ENCODE assay signal across 16 mouse cellular contexts in the genomic region with DNA sequence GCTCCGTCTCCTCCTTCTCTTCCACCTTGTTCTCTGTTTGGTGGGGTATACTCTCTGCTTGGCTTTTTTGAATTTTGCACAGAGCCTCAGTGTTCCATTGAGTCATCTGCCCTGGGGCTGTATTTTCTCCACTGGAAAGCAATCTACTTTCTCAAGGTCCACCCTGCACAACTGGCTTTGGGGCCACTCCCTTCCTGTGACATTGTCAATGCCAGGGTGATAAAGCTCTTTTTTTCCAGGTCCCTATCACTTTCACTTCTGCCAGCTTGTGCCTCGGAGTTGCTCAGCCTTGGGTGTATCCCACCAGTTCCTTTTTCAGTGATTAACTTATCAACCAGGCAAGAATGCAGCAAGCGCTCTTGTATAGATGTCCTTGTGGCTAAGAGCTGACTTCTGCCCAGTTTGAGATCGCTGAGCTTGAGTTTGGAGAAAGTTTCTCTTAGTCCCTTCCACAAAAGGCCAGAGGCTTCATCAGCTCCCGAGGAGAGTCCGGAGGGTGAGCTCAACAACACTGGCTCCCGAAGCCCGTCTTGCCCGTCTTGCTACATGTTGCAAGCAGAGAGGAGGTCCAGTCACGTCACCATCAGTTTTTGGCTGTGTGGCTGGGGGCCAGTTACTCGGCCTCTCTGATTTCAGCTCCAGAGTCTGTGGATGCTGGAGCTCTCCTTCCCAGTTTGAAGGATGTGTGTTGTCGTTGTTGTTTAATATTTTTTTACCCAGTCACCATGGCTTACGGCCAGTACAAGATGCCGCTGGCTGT.
A peak's percentile ranks its signal among the peaks of the same experiment; 100 is the strongest.
DNase-seq lines count a peak whose midpoint lies in the region; ATAC-seq and TF ChIP-seq lines count a peak whose summit lies in the region.
"Had no signal": no experiment of that assay in that cellular context is flagged by ENCODE, and none has a peak within 500 bp of the region (broad histone marks: within the 10 kb centered on the region; RNA-seq: fewer than 3 reads in every experiment).

No protein-coding gene starts in this region.

- H3K9ac ChIP-seq in liver, postnatal 0 days (replicated peaks) = no peak overlapping the region
- H3K9ac ChIP-seq: forebrain, embryonic 13.5 days; limb, embryonic 12.5 days; midbrain, embryonic 12.5 days had no signal

- 75% methylated on average over 14 of the region's 14 CpGs for WGBS in heart, embryonic 10.5 days
- 68% methylated on average over 14 of the region's 14 CpGs for WGBS in liver, postnatal 0 days (ENCODE audit: insufficient replicate concordance)

- H3K4me3 ChIP-seq in heart, embryonic 10.5 days = no peak overlapping the region
- H3K4me3 ChIP-seq in liver, postnatal 0 days (ENCODE audit: low read depth, low read length) = no peak overlapping the region
- H3K4me3 ChIP-seq: forebrain, embryonic 13.5 days; limb, embryonic 12.5 days; midbrain, embryonic 12.5 days had no signal

- H3K27me3 ChIP-seq in heart, embryonic 10.5 days (ENCODE audit: insufficient read depth, poor library complexity, severe bottlenecking) = peaks cover 41% of the 10 kb centered on the region
- H3K27me3 ChIP-seq in liver, postnatal 0 days (ENCODE audit: insufficient read depth, low read length) = no peaks in the 10 kb centered on the region
- H3K27me3 ChIP-seq: forebrain, embryonic 13.5 days; midbrain, embryonic 12.5 days had no signal

- peak; percentile 71 for TF ChIP-seq EP300 in liver, postnatal 0 days (IDR thresholded peaks at IDR 0.05; ENCODE audit: low read depth)

- H3K9me3 ChIP-seq in heart, embryonic 10.5 days = no peaks in the 10 kb centered on the region
- no peaks in the 10 kb centered on the region for H3K9me3 ChIP-seq in liver, postnatal 0 days (ENCODE audit: low read length)
- H3K9me3 ChIP-seq: forebrain, embryonic 13.5 days; limb, embryonic 12.5 days; midbrain, embryonic 12.5 days had no signal

- 0 out of 2 replicates have a peak overlapping the region, but pooled peaks have one; percentile 6 for H3K27ac ChIP-seq in heart, embryonic 10.5 days
- H3K27ac ChIP-seq in liver, postnatal 0 days (ENCODE audit: low read depth) = no peak overlapping the region
- H3K27ac ChIP-seq: forebrain, embryonic 13.5 days; hindbrain, postnatal 0 days; limb, embryonic 12.5 days; midbrain, embryonic 12.5 days had no signal

- no peaks in the 10 kb centered on the region for H3K36me3 ChIP-seq in heart, embryonic 10.5 days
- no peaks in the 10 kb centered on the region for H3K36me3 ChIP-seq in liver, postnatal 0 days (replicated peaks; ENCODE audit: insufficient read depth, low read length)
- H3K36me3 ChIP-seq: limb, embryonic 12.5 days; midbrain, embryonic 12.5 days had no signal

- H3K4me2 ChIP-seq in liver, postnatal 0 days (ENCODE audit: low read depth, low read length) = peak overlapping the region; percentile 38; the same call in 1 of the 2 replicates
- H3K4me2 ChIP-seq: forebrain, embryonic 13.5 days; limb, embryonic 12.5 days; midbrain, embryonic 12.5 days had no signal

- intact Hi-C loops in heart, postnatal 36 days (cut with DNase I) = no loop called here

- peaks cover 34% of the 10 kb centered on the region for H3K4me1 ChIP-seq in heart, embryonic 10.5 days
- no peaks in the 10 kb centered on the region for H3K4me1 ChIP-seq in liver, postnatal 0 days (ENCODE audit: insufficient read depth)
- H3K4me1 ChIP-seq: forebrain, embryonic 13.5 days had no signal

- TF ChIP-seq CTCF in liver, postnatal 0 days (IDR thresholded peaks at IDR 0.05; ENCODE audit: low read depth) = no peak

- DNase-seq in heart, embryonic 10.5 days (ENCODE audit: low spot score) = no peak
- no peak for DNase-seq in heart, postnatal 36 days
- DNase-seq in ES-CJ7 (ENCODE audit: low read depth, low spot score) = peak; percentile 11
- peak; percentile 51 for DNase-seq in c-Kit-positive CD71-positive TER-119-positive erythroid progenitor cells, embryonic 14.5 days (ENCODE audit: low spot score)
- no peak for DNase-seq in liver, postnatal 0 days
- no peak for DNase-seq in layer of hippocampus, adult 9-11 months
- DNase-seq in embryo, embryonic 10.5 days (ENCODE audit: low spot score) = no peak
- DNase-seq in cerebellum, postnatal 14 days = no peak
- DNase-seq: B cell, adult 2 months; gastrocnemius, postnatal 25 days; kidney, postnatal 36 days; thymus, postnatal 25 days had no signal

- peak; percentile 88 for ATAC-seq in liver, postnatal 0 days
- ATAC-seq: forebrain, embryonic 13.5 days; hindbrain, postnatal 0 days had no signal

Comparison
In these comparisons a context has a peak if more than half of its experiments do, and no peak if none do; other contexts are left out.
1. DNase-seq: peak in ES-CJ7 (single experiment) and c-Kit-positive CD71-positive TER-119-positive erythroid progenitor cells, embryonic 14.5 days (single experiment); none in heart, embryonic 10.5 days (single experiment), heart, postnatal 36 days (0 of 2), liver, postnatal 0 days (single experiment), layer of hippocampus, adult 9-11 months (single experiment), embryo, embryonic 10.5 days (single experiment) and cerebellum, postnatal 14 days (0 of 2).